Mouse (Mus musculus) layer of hippocampus, postnatal 14 days (tissue): ENCODE measurements at regions not wholly inside any gene's neighbourhood (a gene's known extent, or its start where the extent isn't known, plus 50 kb on each side); places are given as distances from the start of the nearest gene placed in this dataset.

Source experiments
- DNase-seq, 2 experiments: peaks; one replicate each; pipeline ENCODE4 v3.0.0; 2021 to 2022; ENCODE audit warnings: low spot score in 2 of 2, mixed read lengths in 1 of 2

DNA sequence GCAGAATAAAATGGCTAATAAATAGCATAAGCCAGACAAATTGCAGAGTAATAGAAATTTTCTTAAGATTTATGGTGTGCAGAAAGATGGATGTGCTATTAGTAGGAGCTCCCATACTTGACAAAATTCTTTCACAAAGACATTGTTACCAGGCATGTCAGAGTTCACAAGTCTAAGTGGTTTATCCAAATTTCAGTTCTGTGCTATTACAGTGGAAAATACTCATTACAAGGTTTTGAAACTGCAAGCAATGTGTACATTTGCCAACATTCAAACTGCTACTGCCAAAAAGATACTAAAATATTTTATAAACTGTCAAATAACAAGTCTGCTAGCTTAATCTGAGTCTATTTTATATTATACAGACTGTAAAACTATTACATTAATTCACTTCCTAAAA lies 1550.2 kb upstream of the Acvr2a start:
- DNase-seq, result no peak

DNA sequence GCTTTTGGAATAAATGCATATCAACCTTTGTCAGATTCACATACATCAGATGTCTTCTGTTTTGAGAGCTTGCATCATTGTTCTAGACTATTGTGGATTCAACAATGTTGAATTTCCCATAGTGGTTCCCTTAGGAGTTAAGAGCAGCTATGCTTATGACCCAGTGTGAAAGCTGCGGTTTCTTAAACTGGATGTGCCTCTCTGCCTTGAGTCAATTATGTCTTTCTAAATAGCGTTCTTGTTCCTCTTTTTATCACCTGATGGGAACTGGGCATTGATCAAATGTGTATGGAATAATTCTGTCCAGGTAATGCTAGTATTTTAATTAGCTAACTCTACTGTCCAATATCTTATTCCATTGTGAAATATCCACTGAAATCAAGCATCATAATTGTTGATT lies 1548.0 kb upstream of the Acvr2a start:
- no peak for DNase-seq

DNA sequence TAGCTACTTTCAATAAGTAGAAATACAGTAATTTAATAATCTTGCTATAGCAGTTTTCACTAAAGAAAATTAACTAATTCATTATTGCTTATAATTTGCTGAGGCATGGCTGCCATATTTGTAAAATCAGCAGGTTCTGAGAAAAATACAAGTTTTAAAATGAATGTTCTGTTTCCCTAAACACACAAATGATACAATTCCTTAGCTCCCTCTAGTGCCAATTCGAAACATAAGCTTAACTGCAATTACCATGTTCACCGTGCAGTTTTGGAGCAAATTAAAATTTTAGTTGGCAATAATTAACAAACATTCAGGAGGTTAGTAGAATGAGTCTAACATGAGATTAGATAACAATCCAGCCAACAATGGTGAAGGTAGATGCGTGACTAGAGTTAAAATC lies 1518.4 kb upstream of the Acvr2a start:
- DNase-seq, result peak in 1 of 2 experiments; percentile 64

DNA sequence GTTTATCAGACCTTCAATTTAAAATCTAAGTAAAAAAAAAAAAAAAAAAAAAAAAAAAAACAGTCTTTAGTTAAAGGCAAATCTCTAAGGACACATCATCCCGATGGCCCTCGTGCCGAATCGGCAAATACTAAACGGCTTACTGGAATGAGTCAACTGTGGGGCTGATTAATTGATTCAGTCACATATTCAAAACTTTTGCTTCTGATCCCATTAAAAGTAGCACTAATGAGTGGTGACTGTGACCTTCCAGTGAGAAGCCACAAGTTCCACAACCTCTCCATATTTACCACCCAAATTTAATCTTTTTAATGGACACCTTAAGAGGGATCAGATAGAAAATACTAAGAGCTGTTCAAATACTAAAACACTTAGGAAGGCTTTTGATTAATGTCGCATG lies 1511.9 kb upstream of the Acvr2a start:
- DNase-seq, result no peak

DNA sequence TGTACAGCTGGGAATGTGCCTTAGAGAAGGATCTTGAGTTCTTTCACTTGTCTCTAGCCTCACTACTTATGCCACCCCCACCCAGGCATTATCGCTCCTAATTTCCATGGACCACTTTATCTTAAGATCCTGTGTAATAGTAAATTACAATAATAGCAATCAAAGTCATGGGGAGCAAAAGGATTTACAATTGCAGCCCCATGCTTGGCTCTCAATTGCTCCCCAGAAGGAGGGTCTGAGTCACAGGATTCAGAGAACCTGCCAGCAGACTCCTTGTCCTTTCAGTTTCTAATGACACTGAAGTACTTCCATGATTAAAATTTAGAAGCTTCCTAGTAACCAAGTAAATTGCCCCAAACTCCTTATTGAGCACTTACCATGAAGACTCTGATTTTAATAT lies 1483.3 kb upstream of the Acvr2a start:
- no peak for DNase-seq

DNA sequence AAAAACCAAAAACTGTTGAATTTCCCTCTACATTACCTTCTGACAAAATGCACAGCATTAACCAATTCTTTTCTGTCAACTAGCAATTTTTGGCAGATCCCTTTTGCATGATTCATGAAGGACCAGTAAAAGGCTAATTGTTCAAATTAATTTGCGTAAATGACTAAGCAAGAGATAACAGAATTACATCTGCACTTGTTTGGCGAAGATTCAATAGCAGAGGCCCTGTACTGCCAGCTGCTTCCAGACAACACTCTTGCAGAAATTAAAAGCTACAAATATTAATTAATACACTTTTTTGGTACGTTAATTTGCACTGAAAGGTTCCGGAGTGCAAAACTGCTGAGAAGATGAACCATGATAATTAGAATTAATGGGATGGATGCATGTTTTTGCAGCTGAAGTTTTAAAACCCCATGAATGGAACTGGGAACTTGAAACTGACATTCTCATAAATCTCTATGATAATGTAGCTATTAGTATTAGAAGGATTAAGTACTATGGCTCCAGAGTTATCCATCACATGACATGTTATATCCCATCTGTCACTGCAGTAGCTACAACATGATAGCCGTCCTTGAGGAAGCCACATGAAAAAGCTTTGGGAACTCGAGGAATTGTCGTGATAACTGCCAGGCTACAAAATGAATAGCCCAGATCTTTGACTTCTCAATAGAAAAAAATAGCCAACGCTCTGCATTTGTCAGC lies 1479.3 kb upstream of the Acvr2a start:
- peak in 1 of 2 experiments; percentile 1 for DNase-seq

DNA sequence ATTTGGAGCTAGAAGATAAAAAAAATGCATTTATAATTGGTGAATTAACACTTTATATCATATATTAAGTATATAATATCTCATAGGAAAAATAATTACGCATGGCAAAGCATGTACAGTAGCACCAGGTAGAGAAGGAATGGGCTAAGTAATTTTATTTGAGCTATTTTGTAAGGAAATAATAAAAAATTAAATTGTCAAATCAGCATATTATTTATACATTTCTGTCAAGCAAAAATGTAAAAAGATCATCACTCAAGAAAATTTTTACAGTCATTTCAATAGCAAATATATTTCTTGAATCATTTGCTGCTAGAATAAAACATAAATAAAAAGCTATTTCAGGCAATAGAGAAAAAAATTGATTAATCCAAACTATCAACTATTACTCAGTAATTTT lies 1450.4 kb upstream of the Acvr2a start:
- DNase-seq, result no peak

DNA sequence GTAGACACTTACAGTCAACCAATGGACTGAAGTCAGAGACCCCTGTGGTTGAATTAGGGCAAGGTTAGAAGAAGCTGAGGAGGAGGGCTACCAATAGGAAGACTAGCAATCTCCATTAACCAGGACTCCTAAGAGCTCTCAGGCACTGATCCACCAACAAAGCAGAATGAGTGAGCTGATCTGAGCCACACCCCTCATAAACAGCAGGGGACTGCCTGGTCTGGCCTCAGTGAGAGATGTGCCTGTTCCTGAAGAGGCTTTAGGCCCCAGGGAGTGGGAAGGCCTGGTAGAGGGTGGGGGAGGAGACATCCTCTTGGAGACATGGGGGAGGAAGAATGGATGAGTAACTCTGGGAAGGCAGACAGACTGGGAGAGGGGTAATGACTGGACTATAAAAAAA lies 1445.6 kb upstream of the Acvr2a start:
- no peak for DNase-seq
